Mouse (Mus musculus) embryonic facial prominence, embryonic 11.5 days (tissue): ENCODE results near the gene Lrrc28. TPM values are rescaled to one million over a fixed set of nuclear protein-coding genes. Genes with fewer than 3 reads are reported as not detected.

Source experiments
- ATAC-seq: fragments of 200-750 bp; cut with Nextera tagmentation; replicated peaks from 2 replicates; pipeline ENCODE4 v1.8.0; 2017; ENCODE audit warnings: low read depth; ENCODE audit not compliant: insufficient number of reproducible peaks, low FRiP score, low TSS enrichment
- DNase-seq: peaks from one replicate; pipeline ENCODE4 v3.0.0-alpha.2; 2015; ENCODE audit warnings: low spot score
- H3K27ac ChIP-seq: fragments of 300-500 bp; sonication (generic); replicated peaks from 2 replicates; pipeline ENCODE4 v1.5.1; 2014; ENCODE audit warnings: mild to moderate bottlenecking, low read depth, low read length, control low read depth
- H3K27me3 ChIP-seq: fragments of 300-500 bp; sonication (generic); 2 replicates; pipeline ENCODE4 v1.6.1; 2014; ENCODE audit warnings: mild to moderate bottlenecking, low read length, moderate library complexity, mixed read lengths; ENCODE audit not compliant: control insufficient read depth, insufficient read depth
- H3K36me3 ChIP-seq: fragments of 300-500 bp; sonication (generic); replicated peaks from 2 replicates; pipeline ENCODE4 v1.6.1; 2014; ENCODE audit warnings: low read depth, mild to moderate bottlenecking, low read length, moderate library complexity, mixed read lengths; ENCODE audit not compliant: control insufficient read depth, insufficient read depth
- H3K4me1 ChIP-seq: fragments of 300-500 bp; sonication (generic); 2 replicates; pipeline ENCODE4 v1.6.1; 2014; ENCODE audit warnings: low read length, mixed read lengths; ENCODE audit not compliant: control insufficient read depth, insufficient read depth
- H3K4me2 ChIP-seq: fragments of 300-500 bp; sonication (generic); 2 replicates; pipeline ENCODE4 v1.6.1; 2014; ENCODE audit warnings: low read depth, mild to moderate bottlenecking, control low read depth, low read length, moderate library complexity
- H3K4me3 ChIP-seq: fragments of 300-500 bp; sonication (generic); 2 replicates; pipeline ENCODE4 v1.5.1; 2014; ENCODE audit warnings: low read depth, low read length, control low read depth
- H3K9ac ChIP-seq: fragments of 300-500 bp; sonication (generic); replicated peaks from 2 replicates; pipeline ENCODE4 v1.6.1; 2014; ENCODE audit warnings: mild to moderate bottlenecking, control low read depth, low read length
- H3K9me3 ChIP-seq: fragments of 300-500 bp; sonication (generic); replicated peaks from 2 replicates; pipeline ENCODE4 v1.6.1; 2016; ENCODE audit warnings: mild to moderate bottlenecking, low read length, inconsistent platforms, mixed read lengths; ENCODE audit not compliant: control insufficient read depth
- WGBS: fragments of 180-500 bp; shearing (Covaris S2); extraction: QIAGEN DNeasy Blood & Tissue Kit; methylation state at CpG from one replicate; pipeline ENCODE4 v1.1.7; 2014; 5-methylcytosine and 5-hydroxymethylcytosine counted together
- polyA plus RNA-seq: library from polyadenylated mRNA; unstranded; fragments of >200 nt; fragmentation: Nextera tagmentation; extraction: Ambion mirVana; gene quantifications from 2 replicates; pipeline ENCODE4 v1.2.1, GENCODE M21; 2014

Lrrc28 gene
- polyA plus RNA-seq, 1 experiment from 2014 or later, result 27.6 TPM

- no peaks in the 10 kb centered on the region for H3K36me3 ChIP-seq
- ATAC-seq, result no peak
Measured at GRCm38 (mm10) chr7:67619836-67620235, 25.2 kb downstream of the Lrrc28 start.

GRCm38 (mm10) chr7:67618316-67618715 is 26.8 kb downstream of the Lrrc28 start:
- ATAC-seq (peak; percentile 87), DNase-seq (peak; percentile 49)

More at GRCm38 (mm10) chr7:67619836-67620235, 25.2 kb downstream of the Lrrc28 start:
- Histone ChIP-seq H3K4me3 (no peak overlapping the region), H3K27me3 (no peaks in the 10 kb centered on the region), H3K4me2 (no peak overlapping the region), H3K27ac (no peak overlapping the region), H3K4me1 (no peaks in the 10 kb centered on the region), H3K9ac (no peak overlapping the region), H3K9me3 (no peaks in the 10 kb centered on the region)
- peak; percentile 39 for DNase-seq
- 79% methylated on average over 4 of the region's 4 CpGs for WGBS

GRCm38 (mm10) chr7:67617646-67618045 is 27.4 kb downstream of the Lrrc28 start:
- H3K4me3 ChIP-seq, result no peak overlapping the region
- H3K27ac ChIP-seq, result no peak overlapping the region
- H3K9ac ChIP-seq, result no peak overlapping the region
- DNase-seq (no peak), ATAC-seq (no peak)
- WGBS, result 91% methylated on average over 10 of the region's 10 CpGs
- no peaks in the 10 kb centered on the region for H3K36me3 ChIP-seq
- no peak overlapping the region for H3K4me2 ChIP-seq
- no peaks in the 10 kb centered on the region for H3K9me3 ChIP-seq
- H3K4me1 ChIP-seq, result no peaks in the 10 kb centered on the region
- no peaks in the 10 kb centered on the region for H3K27me3 ChIP-seq

More at GRCm38 (mm10) chr7:67618316-67618715, 26.8 kb downstream of the Lrrc28 start:
- H3K4me2 ChIP-seq, result no peak overlapping the region
- no peak overlapping the region for H3K27ac ChIP-seq
- H3K4me3 ChIP-seq, result no peak overlapping the region
- WGBS, result 67% methylated on average over 3 of the region's 3 CpGs
- H3K4me1 ChIP-seq, result no peaks in the 10 kb centered on the region
- no peaks in the 10 kb centered on the region for H3K9me3 ChIP-seq
- H3K36me3 ChIP-seq, result no peaks in the 10 kb centered on the region
- no peak overlapping the region for H3K9ac ChIP-seq
- no peaks in the 10 kb centered on the region for H3K27me3 ChIP-seq

- Histone ChIP-seq H3K36me3 (no peaks in the 10 kb centered on the region), H3K27ac (no peak overlapping the region), H3K4me1 (no peaks in the 10 kb centered on the region), H3K9me3 (no peaks in the 10 kb centered on the region), H3K4me2 (no peak overlapping the region), H3K27me3 (no peaks in the 10 kb centered on the region), H3K4me3 (no peak overlapping the region), H3K9ac (no peak overlapping the region)
- ATAC-seq, result no peak
- WGBS, result 75% methylated on average over 4 of the region's 4 CpGs
- DNase-seq, result no peak
Measured at GRCm38 (mm10) chr7:67616890-67617289, 28.2 kb downstream of the Lrrc28 start.

- WGBS, result 86% methylated on average over 7 of the region's 7 CpGs
- H3K9me3 ChIP-seq, result no peaks in the 10 kb centered on the region
Measured at GRCm38 (mm10) chr7:67614464-67614861, 30.6 kb downstream of the Lrrc28 start.

GRCm38 (mm10) chr7:67613795-67614463 is 31.1 kb downstream of the Lrrc28 start:
- Histone ChIP-seq H3K4me2 (no peak overlapping the region), H3K27me3 (no peaks in the 10 kb centered on the region), H3K36me3 (no peaks in the 10 kb centered on the region), H3K9ac (no peak overlapping the region), H3K4me3 (no peak overlapping the region), H3K4me1 (no peaks in the 10 kb centered on the region), H3K27ac (no peak overlapping the region), H3K9me3 (no peaks in the 10 kb centered on the region)
- ATAC-seq, result no peak
- no peak for DNase-seq
- 55% methylated on average over 10 of the region's 10 CpGs for WGBS

More at GRCm38 (mm10) chr7:67614464-67614861, 30.6 kb downstream of the Lrrc28 start:
- no peak for ATAC-seq
- H3K4me2 ChIP-seq, result no peak overlapping the region
- no peaks in the 10 kb centered on the region for H3K27me3 ChIP-seq
- H3K4me3 ChIP-seq, result no peak overlapping the region
- H3K9ac ChIP-seq, result no peak overlapping the region
- DNase-seq, result no peak
- H3K36me3 ChIP-seq, result no peaks in the 10 kb centered on the region
- H3K4me1 ChIP-seq, result no peaks in the 10 kb centered on the region
- H3K27ac ChIP-seq, result no peak overlapping the region

GRCm38 (mm10) chr7:67608348-67609024 is 36.6 kb downstream of the Lrrc28 start:
- Histone ChIP-seq H3K4me2 (no peak overlapping the region), H3K27ac (no peak overlapping the region), H3K4me3 (no peak overlapping the region), H3K9me3 (no peaks in the 10 kb centered on the region), H3K4me1 (no peaks in the 10 kb centered on the region), H3K27me3 (no peaks in the 10 kb centered on the region), H3K9ac (no peak overlapping the region), H3K36me3 (no peaks in the 10 kb centered on the region)
- 50% methylated on average over 4 of the region's 4 CpGs for WGBS
- no peak for ATAC-seq
- no peak for DNase-seq

GRCm38 (mm10) chr7:67607669-67608347 is 37.3 kb downstream of the Lrrc28 start:
- Histone ChIP-seq H3K4me2 (no peak overlapping the region), H3K9ac (no peak overlapping the region), H3K36me3 (no peaks in the 10 kb centered on the region), H3K27me3 (no peaks in the 10 kb centered on the region), H3K4me3 (no peak overlapping the region), H3K27ac (no peak overlapping the region), H3K4me1 (no peaks in the 10 kb centered on the region), H3K9me3 (no peaks in the 10 kb centered on the region)
- 66% methylated on average over 5 of the region's 5 CpGs for WGBS
- ATAC-seq, result no peak
- no peak for DNase-seq
